Mouse (Mus musculus) left cerebral cortex, postnatal 36 days (tissue): ENCODE results near the gene Acap3. TPM values are rescaled to one million over a fixed set of nuclear protein-coding genes. Genes with fewer than 3 reads are reported as not detected.

ENCODE experiments used
- DNase-seq, 2 experiments: peaks; one replicate each; pipeline ENCODE4 v3.0.0; 2021 to 2022; ENCODE audit warnings: low spot score in 2 of 2, mixed read lengths in 1 of 2
- intact Hi-C: fragments of 180-260 bp; cut with DNase I; formaldehyde crosslinking; loops from one replicate; pipeline ENCODE4 v1.15.1; 2025
- microRNA-seq: library from miRNA; unstranded; fragments of <30 nt; microRNA quantifications from one replicate; pipeline ENCODE4 v1.2.0, GENCODE M21; 2022
- total RNA-seq, 2 experiments: library from RNA; stranded (reverse); gene quantifications; 2 replicates each; pipeline ENCODE4 v1.2.3; 2021

Acap3 gene
- total RNA-seq, 2 experiments from 2014 or later, result 137 to 150 TPM

DNA sequence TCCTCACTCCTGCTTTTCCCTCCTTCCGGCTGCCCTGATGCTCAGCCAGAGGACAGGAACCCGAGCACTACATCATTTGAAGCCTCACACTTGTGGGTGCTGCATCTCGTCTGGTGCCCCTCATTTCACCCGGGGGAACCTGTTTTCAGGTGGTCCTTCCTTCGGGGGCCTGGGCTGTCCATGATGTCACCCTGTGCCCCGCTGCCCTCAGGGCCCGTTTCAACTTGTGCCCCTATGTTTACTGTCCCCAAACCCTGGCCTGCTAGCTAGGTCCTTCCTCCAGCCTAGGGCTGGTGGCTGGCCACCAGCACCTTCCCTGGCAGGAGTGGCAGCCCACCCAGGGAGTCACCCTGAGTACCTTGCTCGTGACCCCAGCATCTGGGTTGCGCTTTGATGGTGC is 14.5 kb downstream of the Acap3 start:
- intact Hi-C loops, result no loop called here
- DNase-seq, result peak in 1 of 2 experiments; percentile 2

GRCm38 (mm10) chr4:155907003-155907402 is 15.4 kb downstream of the Acap3 start:
- intact Hi-C loops, result no loop called here
- DNase-seq, result peak in 1 of 2 experiments; percentile 4

DNA sequence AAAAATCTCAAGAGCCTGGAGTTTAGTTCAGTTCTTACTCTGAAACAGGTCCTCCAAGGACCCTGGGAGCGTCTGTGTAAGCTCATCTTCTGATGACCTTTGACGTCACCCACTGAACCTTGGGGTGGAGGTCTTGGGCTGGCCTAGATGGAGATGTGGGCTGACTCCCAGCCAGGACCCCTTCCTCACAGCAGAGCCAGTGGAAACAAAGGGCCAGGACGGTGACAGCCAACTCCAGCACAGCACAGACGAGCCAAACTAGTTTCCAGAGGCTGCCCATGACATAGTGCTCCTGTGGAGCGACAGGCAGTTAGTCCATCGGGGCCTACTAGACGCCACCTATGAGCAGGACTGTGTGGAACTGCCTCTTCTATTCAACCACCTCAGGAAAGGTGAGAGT is 16.7 kb downstream of the Acap3 start:
- DNase-seq, result peak in 1 of 2 experiments; percentile 3
- intact Hi-C loops, result no loop called here

- no peak for DNase-seq
- intact Hi-C loops, result no loop called here
Observed at GRCm38 (mm10) chr4:155908751-155909150, 17.1 kb downstream of the Acap3 start.

- intact Hi-C loops, result no loop called here
- DNase-seq, result no peak
Observed at GRCm38 (mm10) chr4:155932031-155932430, 40.4 kb downstream of the Acap3 start.

- DNase-seq, result peak; percentile 47 to 61
- intact Hi-C loops, result loop anchor here (1.0 to 5.0 kb wide), 3 partner anchors 49 to 112 kb away; partner anchors contain the start of genes Acap3, Aurkaip1, B3galt6 and Pusl1
Observed at GRCm38 (mm10) chr4:155943049-155943452, 51.4 kb downstream of the Acap3 start.

- intact Hi-C loops, result loop anchor here (1.0 to 5.0 kb wide), 3 partner anchors 49 to 113 kb away; partner anchors contain the start of genes Acap3, Aurkaip1, B3galt6 and Pusl1
- peak; percentile 98 for DNase-seq
Observed at GRCm38 (mm10) chr4:155943534-155944249, 52.1 kb downstream of the Acap3 start, which contains the start of gene Ube2j2. TSS of gene Ube2j2 (plus strand) at chr4:155943831.

DNA sequence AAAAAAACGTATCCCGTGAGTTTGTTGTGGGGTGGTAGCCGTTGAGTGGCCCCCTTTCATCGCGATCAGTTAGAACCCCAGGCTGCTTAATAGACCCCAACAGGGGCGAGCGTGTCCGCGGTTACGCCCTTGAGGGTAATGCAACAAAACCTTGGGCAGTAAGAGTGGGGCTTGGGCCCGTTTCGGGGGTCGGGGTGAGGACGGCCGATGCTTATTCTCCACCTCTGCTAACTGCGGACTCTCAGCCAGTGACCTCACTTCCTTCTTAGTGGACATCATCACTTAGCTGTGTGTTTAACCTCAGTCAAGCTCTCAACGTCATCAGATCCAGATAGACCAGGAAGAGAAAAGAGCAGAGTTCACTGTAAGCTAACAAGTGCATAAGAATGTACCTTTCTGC is 52.6 kb downstream of the Acap3 start:
- no peak for DNase-seq
- intact Hi-C loops, result loop anchor here (5.0 kb wide), 1 partner anchor 48 kb away; the partner anchor contains the start of genes B3galt6 and Sdf4

GRCm38 (mm10) chr4:155947094-155947493 is 55.5 kb downstream of the Acap3 start:
- intact Hi-C loops, result no loop called here
- DNase-seq, result no peak

DNA sequence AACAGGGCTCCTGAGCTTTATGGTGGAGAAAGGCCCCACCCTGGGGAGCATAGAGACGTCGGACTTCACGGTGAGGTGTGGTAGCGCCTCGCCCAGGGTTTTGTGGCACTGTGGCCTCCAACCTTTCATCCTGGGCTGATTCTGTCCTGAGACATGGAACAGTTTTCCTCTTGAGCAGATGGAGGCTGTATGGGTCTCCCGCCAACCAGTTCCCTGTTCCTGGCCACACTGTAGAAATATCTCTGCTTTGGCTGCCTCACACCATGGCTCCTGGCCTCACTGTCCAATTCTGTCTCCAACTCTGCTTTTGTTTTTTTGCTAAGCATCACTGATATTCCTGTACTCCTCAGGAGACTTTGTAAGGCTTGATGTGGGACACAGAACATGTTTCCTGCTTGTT is 63.9 kb downstream of the Acap3 start:
- intact Hi-C loops, result loop anchor here (5.0 kb wide), 1 partner anchor 37 kb away; the partner anchor contains the start of genes B3galt6 and Sdf4
- no peak for DNase-seq

Small RNA genes within 50 kb of the gene (microRNA-seq; reads per million reads assigned to microRNA genes)
- not detected for gene Gm22991

Other genes with a start within 250 kb of the Acap3 start
- not detected for gene Gm10563, start 246.4 kb upstream of the Acap3 start, total RNA-seq
- gene Mmp23, start 238.4 kb upstream of the Acap3 start, total RNA-seq, result 1 to 10 TPM; 1.1 to 5.3 TPM
- 100 to 1,000 TPM; 113 to 122 TPM for gene Mib2, start 222.6 kb upstream of the Acap3 start, total RNA-seq
- 10 to 100 TPM; 26.4 to 35.9 TPM for gene Fndc10, start 197.5 kb upstream of the Acap3 start, total RNA-seq
- 100 to 1,000 TPM in 1 of 2 experiments, 10 to 100 TPM in 1; 87.0 to 104 TPM for gene Ssu72, start 187.0 kb upstream of the Acap3 start, total RNA-seq
- gene Tmem240, start 157.0 kb upstream of the Acap3 start, total RNA-seq, result 10 to 100 TPM; 55.5 to 62.2 TPM
- gene Atad3a, start 130.7 kb upstream of the Acap3 start, total RNA-seq, result 10 to 100 TPM; 37.5 to 48.3 TPM
- gene Vwa1, start 117.1 kb upstream of the Acap3 start, total RNA-seq, result 10 to 100 TPM; 13.1 to 13.4 TPM
- 10 to 100 TPM; 18.3 to 30.0 TPM for gene Tmem88b, start 105.9 kb upstream of the Acap3 start, total RNA-seq
- not detected for gene Ankrd65, start 101.4 kb upstream of the Acap3 start, total RNA-seq
- gene Mrpl20, start 88.9 kb upstream of the Acap3 start, total RNA-seq, result 10 to 100 TPM; 77.3 to 91.6 TPM
- gene Ccnl2, start 79.3 kb upstream of the Acap3 start, total RNA-seq, result 10 to 100 TPM; 50.4 to 84.5 TPM
- gene Aurkaip1, start 60.5 kb upstream of the Acap3 start, total RNA-seq, result 100 to 1,000 TPM in 1 of 2 experiments, 10 to 100 TPM in 1; 88.7 to 101 TPM
- gene Mxra8, start 52.1 kb upstream of the Acap3 start, total RNA-seq, result 10 to 100 TPM in 1 of 2 experiments, 1 to 10 TPM in 1; 5.8 to 10.3 TPM
- gene Dvl1, start 44.4 kb upstream of the Acap3 start, total RNA-seq, result 10 to 100 TPM; 85.8 to 91.7 TPM
- gene Tas1r3, start 28.5 kb upstream of the Acap3 start, total RNA-seq, result under 1 TPM; 0.11 to 0.15 TPM
- 10 to 100 TPM; 31.2 to 35.2 TPM for gene Cptp, start 22.4 kb upstream of the Acap3 start, total RNA-seq
- gene Ints11, start 22.3 kb upstream of the Acap3 start, total RNA-seq, result 10 to 100 TPM; 33.2 to 34.0 TPM
- gene Pusl1, start within 50 bp of the Acap3 start, total RNA-seq, result 10 to 100 TPM; 56.3 to 67.4 TPM
- 10 to 100 TPM; 78.8 to 80.1 TPM for gene Ube2j2, start 52.0 kb downstream of the Acap3 start, total RNA-seq
- 10 to 100 TPM; 18.1 to 19.5 TPM for gene C1qtnf12, start 70.5 kb downstream of the Acap3 start, total RNA-seq
- 10 to 100 TPM in 1 of 2 experiments, 1 to 10 TPM in 1; 9.9 to 11.1 TPM for gene B3galt6, start 100.8 kb downstream of the Acap3 start, total RNA-seq
- 100 to 1,000 TPM; 184 to 206 TPM for gene Sdf4, start 101.0 kb downstream of the Acap3 start, total RNA-seq
- 1 to 10 TPM in 1 of 2 experiments, under 1 TPM in 1; 0.39 to 1.9 TPM for gene Tnfrsf4, start 122.0 kb downstream of the Acap3 start, total RNA-seq
- gene Tnfrsf18, start 134.3 kb downstream of the Acap3 start, total RNA-seq, result not detected
- gene Ttll10, start 167.6 kb downstream of the Acap3 start, total RNA-seq, result not detected
- gene 9430015G10Rik, start 218.2 kb downstream of the Acap3 start, total RNA-seq, result 10 to 100 TPM; 27.0 to 35.8 TPM
- gene Rnf223, start 238.7 kb downstream of the Acap3 start, total RNA-seq, result 1 to 10 TPM in 1 of 2 experiments, under 1 TPM in 1; 0.84 to 1.1 TPM